Mouse (Mus musculus) lung, postnatal 14 days (tissue): ENCODE data around the gene Sox5.

Source experiments
- DNase-seq: peaks from one replicate; pipeline ENCODE4 v3.0.0; 2021

Gene Sox5

GRCm38 (mm10) chr6:144477287-144478064, 304.3 kb downstream of the Sox5 start:
- DNase-seq: no peak

GRCm38 (mm10) chr6:144473437-144473836, 308.3 kb downstream of the Sox5 start:
- no peak for DNase-seq

- no peak for DNase-seq
Measured at GRCm38 (mm10) chr6:144472089-144472900, 309.5 kb downstream of the Sox5 start.

GRCm38 (mm10) chr6:144466711-144467110, 315.1 kb downstream of the Sox5 start:
- DNase-seq: no peak

- no peak for DNase-seq
Measured at GRCm38 (mm10) chr6:144463691-144464090, 318.1 kb downstream of the Sox5 start.

- no peak for DNase-seq
Measured at GRCm38 (mm10) chr6:144463274-144463673, 318.5 kb downstream of the Sox5 start.

- no peak for DNase-seq
Measured at GRCm38 (mm10) chr6:144459486-144459885, 322.3 kb downstream of the Sox5 start.

GRCm38 (mm10) chr6:144457500-144457899, 324.3 kb downstream of the Sox5 start:
- DNase-seq: no peak

- no peak for DNase-seq
Measured at GRCm38 (mm10) chr6:144454291-144455276, 327.2 kb downstream of the Sox5 start.

GRCm38 (mm10) chr6:144453605-144454004, 328.2 kb downstream of the Sox5 start:
- no peak for DNase-seq

- DNase-seq: no peak
Measured at GRCm38 (mm10) chr6:144453147-144453546, 328.6 kb downstream of the Sox5 start.

- DNase-seq: no peak
Measured at GRCm38 (mm10) chr6:144452200-144452977, 329.4 kb downstream of the Sox5 start.

GRCm38 (mm10) chr6:144451631-144452030, 330.1 kb downstream of the Sox5 start:
- no peak for DNase-seq

GRCm38 (mm10) chr6:144445761-144446373, 335.9 kb downstream of the Sox5 start:
- no peak for DNase-seq

- no peak for DNase-seq
Measured at GRCm38 (mm10) chr6:144444367-144444766, 337.4 kb downstream of the Sox5 start.

- DNase-seq: no peak
Measured at GRCm38 (mm10) chr6:144443681-144444080, 338.1 kb downstream of the Sox5 start.

- DNase-seq: no peak
Measured at GRCm38 (mm10) chr6:144429276-144429675, 352.5 kb downstream of the Sox5 start.

GRCm38 (mm10) chr6:144408030-144408429, 373.7 kb downstream of the Sox5 start:
- DNase-seq: no peak

- DNase-seq: no peak
Measured at GRCm38 (mm10) chr6:144398115-144398514, 383.7 kb downstream of the Sox5 start.

- DNase-seq: no peak
Measured at GRCm38 (mm10) chr6:144393151-144393550, 388.6 kb downstream of the Sox5 start.

GRCm38 (mm10) chr6:144389333-144390054, 392.3 kb downstream of the Sox5 start:
- no peak for DNase-seq
